Mouse (Mus musculus) liver, embryonic 15.5 days (tissue): Measurements from ENCODE around the gene Nfkbil1. TPM values are rescaled to one million over a fixed set of nuclear protein-coding genes. Genes with fewer than 3 reads are reported as not detected.

Experiments used
- ATAC-seq: fragments of 200-750 bp; cut with Nextera tagmentation; 2 replicates; pipeline ENCODE4 v1.8.0; 2017; ENCODE audit warnings: moderate number of reproducible peaks, mild to moderate bottlenecking, moderate library complexity; ENCODE audit not compliant: insufficient read depth
- H3K27ac ChIP-seq: fragments of 300-500 bp; sonication (generic); replicated peaks from 2 replicates; pipeline ENCODE4 v1.5.1; 2015; ENCODE audit warnings: mild to moderate bottlenecking, inconsistent platforms
- H3K27me3 ChIP-seq: fragments of 300-500 bp; sonication (generic); 2 replicates; pipeline ENCODE4 v1.6.1; 2015; ENCODE audit warnings: mild to moderate bottlenecking, inconsistent platforms
- H3K36me3 ChIP-seq: fragments of 300-500 bp; sonication (generic); replicated peaks from 2 replicates; pipeline ENCODE4 v1.6.1; 2015; ENCODE audit warnings: moderate library complexity, mild to moderate bottlenecking, inconsistent platforms
- H3K4me1 ChIP-seq: fragments of 300-500 bp; sonication (generic); replicated peaks from 2 replicates; pipeline ENCODE4 v1.6.1; 2015; ENCODE audit warnings: inconsistent platforms
- H3K4me2 ChIP-seq: fragments of 300-500 bp; sonication (generic); 2 replicates; pipeline ENCODE4 v1.6.1; 2015; ENCODE audit warnings: moderate library complexity, mild to moderate bottlenecking, inconsistent platforms
- H3K4me3 ChIP-seq: fragments of 300-500 bp; sonication (generic); replicated peaks from 2 replicates; pipeline ENCODE4 v1.5.1; 2015; ENCODE audit warnings: mild to moderate bottlenecking, inconsistent platforms
- H3K9ac ChIP-seq: fragments of 300-500 bp; sonication (generic); 2 replicates; pipeline ENCODE4 v1.6.1; 2015; ENCODE audit warnings: moderate library complexity, mild to moderate bottlenecking, inconsistent platforms
- H3K9me3 ChIP-seq: fragments of 300-500 bp; sonication (generic); replicated peaks from 2 replicates; pipeline ENCODE4 v1.6.1; 2016; ENCODE audit warnings: inconsistent platforms
- WGBS: fragments of 180-500 bp; shearing (Covaris S2); methylation state at CpG from one replicate; pipeline ENCODE4 v1.1.7; 2015; ENCODE audit warnings: mixed read lengths; ENCODE audit not compliant: insufficient replicate concordance; 5-methylcytosine and 5-hydroxymethylcytosine counted together
- polyA plus RNA-seq: library from polyadenylated mRNA; unstranded; fragments of >200 nt; fragmentation: Nextera tagmentation; extraction: Ambion mirVana; gene quantifications from 2 replicates; pipeline ENCODE4 v1.2.1, GENCODE M21; 2015

Gene Nfkbil1
- polyA plus RNA-seq, 1 experiment from 2014 or later: 3.2 TPM

DNA sequence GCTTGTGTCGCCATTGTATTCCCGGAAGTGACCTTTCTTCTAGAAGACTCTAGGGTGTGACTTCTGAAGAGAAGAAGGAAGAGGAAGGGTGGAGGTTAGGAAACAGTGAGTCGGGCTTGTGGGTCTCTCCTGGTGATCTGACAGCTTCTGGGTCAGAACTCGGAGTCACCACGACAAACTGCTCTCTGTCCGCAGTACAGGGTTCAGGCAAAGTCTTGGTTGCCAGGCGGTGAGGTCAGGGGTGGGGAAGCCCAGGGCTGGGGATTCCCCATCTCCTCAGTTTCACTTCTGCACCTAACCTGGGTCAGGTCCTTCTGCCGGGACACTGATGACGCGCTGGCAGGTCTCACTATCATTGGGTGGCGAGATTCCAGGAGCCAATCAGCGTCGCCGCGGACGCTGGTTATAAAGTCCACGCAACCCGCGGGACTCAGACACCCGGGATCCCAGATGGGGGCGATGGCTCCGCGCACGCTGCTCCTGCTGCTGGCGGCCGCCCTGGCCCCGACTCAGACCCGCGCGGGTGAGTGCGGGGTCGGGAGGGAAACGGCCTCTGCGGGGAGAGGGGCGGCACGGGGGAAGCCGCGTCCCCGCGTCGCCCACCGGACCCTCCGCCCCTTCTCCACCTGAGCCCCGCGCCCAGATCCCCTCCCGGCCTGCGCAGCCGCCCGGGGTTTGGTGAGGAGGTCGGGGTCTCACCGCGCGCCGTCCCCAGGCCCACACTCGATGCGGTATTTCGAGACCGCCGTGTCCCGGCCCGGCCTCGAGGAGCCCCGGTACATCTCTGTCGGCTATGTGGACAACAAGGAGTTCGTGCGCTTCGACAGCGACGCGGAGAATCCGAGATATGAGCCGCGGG, 27.3 kb upstream of the Nfkbil1 start, which contains the start of gene H2-D1:
TSS of gene H2-D1 (plus strand) at position 67 of the 859 bp plus-strand sequence.
- peak within 1 kb of the TSS; percentile 83 for H3K4me3 ChIP-seq
- ATAC-seq: peak; percentile 86
- H3K27ac ChIP-seq: peak within 1 kb of the TSS; percentile 62
- peaks cover 23% of the 10 kb centered on the region for H3K27me3 ChIP-seq
- peak within 1 kb of the TSS; percentile 78 for H3K9ac ChIP-seq
- H3K36me3 ChIP-seq: no peaks in the 10 kb centered on the region
- peaks cover 33% of the 10 kb centered on the region for H3K4me1 ChIP-seq
- under 1% methylated on average over 73 of the region's 73 CpGs for WGBS
- H3K9me3 ChIP-seq: no peaks in the 10 kb centered on the region
- H3K4me2 ChIP-seq: peak within 1 kb of the TSS; percentile 100

DNA sequence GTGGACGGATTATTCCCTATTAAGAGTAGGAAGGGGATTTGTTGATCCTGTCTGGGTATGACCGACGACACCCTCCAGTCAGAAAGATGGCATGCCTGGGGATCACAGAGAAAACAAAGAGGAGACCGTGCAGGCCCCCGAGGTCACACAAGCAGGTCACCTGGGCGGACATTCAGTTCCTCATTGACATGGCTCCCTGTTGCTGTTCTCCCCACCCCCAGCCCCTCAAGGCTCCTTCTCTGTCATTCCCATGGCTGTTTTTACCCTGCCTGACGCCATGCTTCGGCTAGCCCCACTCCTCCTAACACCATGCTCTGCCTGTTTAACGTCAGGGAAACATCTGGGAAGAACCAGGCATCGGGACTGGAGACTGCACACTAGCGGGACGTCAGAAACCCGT, 26.1 kb upstream of the Nfkbil1 start:
- Histone ChIP-seq H3K9me3 (no peaks in the 10 kb centered on the region), H3K27me3 (peaks cover 23% of the 10 kb centered on the region), H3K36me3 (no peaks in the 10 kb centered on the region), H3K9ac (no peak overlapping the region), H3K4me1 (peaks cover 44% of the 10 kb centered on the region), H3K4me2 (no peak overlapping the region), H3K27ac (no peak overlapping the region), H3K4me3 (no peak overlapping the region)
- ATAC-seq: no peak
- WGBS: 73% methylated on average over 13 of the region's 13 CpGs

DNA sequence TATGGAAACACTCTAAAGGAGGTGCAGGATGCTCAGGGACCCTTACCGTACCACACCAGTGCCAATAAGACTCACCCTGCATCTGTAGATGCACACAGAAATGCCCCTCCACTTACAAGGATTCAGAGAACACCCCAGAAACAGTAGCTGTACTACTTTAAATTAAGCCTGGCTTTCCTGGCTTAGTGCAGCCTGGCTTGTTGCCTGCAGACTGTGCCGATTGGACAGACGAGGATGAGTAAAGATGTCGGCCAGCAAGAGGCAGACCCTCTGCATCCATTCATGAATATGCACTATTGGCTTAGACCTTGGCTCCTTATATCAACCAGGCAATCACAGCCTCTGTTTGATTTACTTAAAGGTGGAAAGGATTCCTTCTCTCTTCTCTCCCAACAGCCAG, 24.0 kb upstream of the Nfkbil1 start:
- H3K4me1 ChIP-seq: peaks cover 44% of the 10 kb centered on the region
- peaks cover 23% of the 10 kb centered on the region for H3K27me3 ChIP-seq
- H3K4me3 ChIP-seq: no peak overlapping the region
- H3K36me3 ChIP-seq: no peaks in the 10 kb centered on the region
- no peaks in the 10 kb centered on the region for H3K9me3 ChIP-seq
- H3K27ac ChIP-seq: 0 out of 2 replicates have a peak overlapping the region, but pooled peaks have one; percentile 42
- H3K4me2 ChIP-seq: no peak overlapping the region
- no peak for ATAC-seq
- no peak overlapping the region for H3K9ac ChIP-seq
- 79% methylated on average over 4 of the region's 4 CpGs for WGBS

DNA sequence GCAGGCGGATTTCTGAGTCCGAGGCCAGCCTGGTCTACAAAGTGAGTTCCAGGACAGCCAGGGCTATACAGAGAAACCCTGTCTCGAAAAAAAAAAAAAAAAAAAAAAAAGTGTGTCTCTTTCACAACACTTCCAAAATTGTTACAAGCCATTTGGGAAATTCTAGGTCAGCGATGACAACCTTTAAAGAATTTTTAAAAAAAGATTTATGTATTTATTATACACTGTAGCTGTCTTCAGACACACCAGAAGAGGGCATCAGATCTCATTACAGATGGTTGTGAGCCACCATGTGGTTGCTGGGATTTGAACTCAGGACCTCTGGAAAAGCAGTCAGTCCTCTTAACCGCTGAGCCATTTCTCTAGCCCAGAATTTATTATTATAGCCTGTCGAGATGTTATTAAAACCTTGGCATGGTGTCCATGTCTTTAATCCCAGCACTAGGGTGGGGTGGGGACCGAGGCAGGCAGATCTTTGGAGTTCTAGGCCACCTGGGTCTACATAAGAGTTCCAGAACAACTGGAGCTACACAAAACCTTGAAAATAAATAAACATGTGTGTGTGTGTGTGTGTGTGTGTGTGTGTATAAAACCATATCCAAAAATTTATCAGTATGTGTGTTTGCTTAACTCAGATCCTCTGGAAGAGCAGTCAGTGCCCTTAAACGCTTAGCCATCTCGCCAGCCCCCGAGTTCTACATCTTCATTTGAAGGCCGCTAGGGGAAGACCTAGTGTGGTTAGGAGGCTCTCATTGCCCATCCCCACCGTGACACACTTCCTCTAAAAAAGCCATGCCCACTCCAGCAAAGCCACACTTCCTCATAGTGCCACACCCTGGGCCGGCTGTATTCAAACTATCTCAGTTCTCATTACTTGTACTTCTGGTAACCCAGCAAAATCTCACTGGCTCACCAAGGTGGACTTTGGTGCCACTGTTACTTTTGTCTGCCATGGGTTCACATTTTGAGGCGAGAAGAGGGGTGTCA, 23.2 kb upstream of the Nfkbil1 start:
- no peak for ATAC-seq
- 0 out of 2 replicates have a peak overlapping the region, but pooled peaks have one; percentile 62 for H3K4me3 ChIP-seq
- peak overlapping the region; percentile 84 for H3K4me2 ChIP-seq
- H3K27ac ChIP-seq: peak overlapping the region; percentile 42
- no peaks in the 10 kb centered on the region for H3K9me3 ChIP-seq
- H3K9ac ChIP-seq: no peak overlapping the region
- WGBS: 23% methylated on average over 14 of the region's 14 CpGs
- peaks cover 5% of the 10 kb centered on the region for H3K36me3 ChIP-seq
- H3K4me1 ChIP-seq: peaks cover 41% of the 10 kb centered on the region
- peaks cover 21% of the 10 kb centered on the region for H3K27me3 ChIP-seq

DNA sequence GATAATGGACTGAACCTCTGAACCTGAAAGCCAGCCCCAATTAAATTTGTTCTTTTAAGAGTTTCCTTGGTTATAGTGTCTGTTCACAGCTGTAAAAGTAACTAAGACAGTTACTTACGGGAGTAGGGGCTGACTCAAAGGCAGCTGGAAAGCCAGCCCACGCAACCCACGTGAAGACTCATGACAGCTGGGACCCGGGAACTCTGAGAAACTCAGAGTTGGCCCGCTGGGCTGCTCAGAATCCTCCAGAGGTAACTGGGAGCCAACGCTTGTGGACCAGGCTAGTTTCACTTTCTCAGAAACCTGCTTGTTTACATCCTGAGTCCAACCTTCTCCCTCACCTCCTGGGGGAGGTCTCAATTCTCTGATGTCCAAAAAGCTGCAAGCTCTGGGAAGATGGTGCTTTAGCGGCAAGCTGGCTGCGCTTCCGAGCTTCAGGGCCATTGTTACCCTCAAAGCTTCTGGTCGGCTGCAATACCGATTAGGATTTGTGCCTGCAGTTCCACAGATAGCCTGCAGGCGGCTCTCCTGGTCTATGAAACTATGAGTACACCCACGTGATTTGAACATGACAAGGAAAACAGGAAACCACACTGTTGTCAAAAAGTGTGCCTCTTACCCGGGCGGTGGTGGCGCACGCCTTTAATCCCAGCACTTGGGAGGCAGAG, 22.4 kb upstream of the Nfkbil1 start:
- H3K4me2 ChIP-seq: peak overlapping the region; percentile 84
- 0 out of 2 replicates have a peak, but pooled peaks cover 14% of the 10 kb centered on the region for H3K27me3 ChIP-seq
- peak; percentile 24; the same call in 1 of the 2 replicates for ATAC-seq
- H3K36me3 ChIP-seq: peaks cover 14% of the 10 kb centered on the region
- WGBS: 7% methylated on average over 17 of the region's 17 CpGs
- H3K4me3 ChIP-seq: peak overlapping the region; percentile 62
- peaks cover 38% of the 10 kb centered on the region for H3K4me1 ChIP-seq
- H3K9ac ChIP-seq: peak overlapping the region; percentile 62
- peak overlapping the region; percentile 83 for H3K27ac ChIP-seq
- no peaks in the 10 kb centered on the region for H3K9me3 ChIP-seq

DNA sequence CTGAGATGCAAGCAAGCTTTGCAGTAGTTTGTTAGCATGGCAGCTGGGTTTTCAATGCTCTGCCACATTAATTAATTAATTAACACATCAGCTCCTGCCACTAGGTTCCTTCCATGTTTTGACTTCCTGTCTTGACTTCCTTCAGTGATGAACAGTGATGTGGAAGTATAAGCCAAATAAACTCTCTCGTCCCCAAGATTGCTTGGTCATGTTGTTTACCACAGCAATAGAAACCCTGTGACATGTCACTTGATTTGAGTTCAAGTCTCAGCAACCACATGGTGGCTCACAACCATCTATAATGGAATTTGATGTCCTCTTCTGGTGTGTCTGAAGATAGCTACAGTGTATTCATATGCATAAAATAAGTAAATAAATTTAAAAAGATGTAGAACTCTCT, 21.8 kb upstream of the Nfkbil1 start:
- Histone ChIP-seq H3K36me3 (peaks cover 19% of the 10 kb centered on the region), H3K27ac (peak overlapping the region; percentile 83), H3K4me3 (peak overlapping the region; percentile 62), H3K9me3 (no peaks in the 10 kb centered on the region), H3K4me2 (peak overlapping the region; percentile 84), H3K4me1 (peaks cover 34% of the 10 kb centered on the region), H3K27me3 (0 out of 2 replicates have a peak, but pooled peaks cover 14% of the 10 kb centered on the region), H3K9ac (peak overlapping the region; percentile 62)
- peak; percentile 41; the same call in 1 of the 2 replicates for ATAC-seq
- WGBS: 9% methylated on average over 1 of the region's 1 CpGs

DNA sequence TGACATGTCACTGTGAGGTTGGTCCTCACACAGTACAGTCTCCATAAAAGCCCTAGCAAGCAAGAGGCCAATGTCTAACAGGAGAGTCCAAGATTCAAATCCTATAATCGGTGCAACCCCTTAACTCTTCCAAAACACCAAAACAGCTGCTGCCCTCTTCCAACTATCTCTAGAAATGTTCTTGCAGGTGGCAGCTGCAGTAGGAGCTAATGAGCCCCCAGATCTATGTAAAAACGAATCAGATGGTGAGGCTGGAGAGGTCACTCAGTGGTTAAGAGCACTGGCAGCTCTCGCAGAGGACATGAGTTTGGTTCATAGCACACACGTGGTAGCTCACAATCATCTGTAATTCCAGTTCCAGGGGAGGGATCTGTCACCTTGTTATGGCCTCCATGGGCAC, 20.1 kb upstream of the Nfkbil1 start:
- Histone ChIP-seq H3K36me3 (peaks cover 35% of the 10 kb centered on the region), H3K27ac (no peak overlapping the region), H3K27me3 (0 out of 2 replicates have a peak, but pooled peaks cover 3% of the 10 kb centered on the region), H3K9me3 (no peaks in the 10 kb centered on the region), H3K4me3 (no peak overlapping the region), H3K4me1 (peaks cover 27% of the 10 kb centered on the region), H3K4me2 (no peak overlapping the region), H3K9ac (no peak overlapping the region)
- 41% methylated on average over 4 of the region's 4 CpGs for WGBS
- no peak for ATAC-seq

DNA sequence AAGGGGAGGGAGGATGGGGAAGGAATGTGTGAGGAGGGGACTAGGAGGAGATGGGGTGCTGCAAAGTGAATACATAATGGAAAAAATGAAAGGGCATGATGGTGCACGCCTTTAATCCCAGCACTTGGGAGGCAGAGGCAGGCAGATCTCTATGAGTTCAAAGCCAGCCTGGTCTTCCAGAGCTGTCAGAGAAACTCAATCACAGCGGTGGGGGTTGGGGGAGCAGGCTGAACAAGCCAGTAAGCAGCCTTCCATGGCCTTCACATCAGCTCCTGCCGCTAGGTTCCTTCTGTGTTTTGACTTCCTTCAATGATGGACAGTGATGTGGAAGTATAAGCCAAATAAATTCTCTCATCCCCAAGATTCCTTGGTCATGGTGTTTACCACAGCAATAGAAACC, 19.7 kb upstream of the Nfkbil1 start:
- Histone ChIP-seq H3K27me3 (no peaks in the 10 kb centered on the region), H3K4me1 (peaks cover 30% of the 10 kb centered on the region), H3K4me2 (no peak overlapping the region), H3K9me3 (no peaks in the 10 kb centered on the region), H3K36me3 (peaks cover 39% of the 10 kb centered on the region), H3K27ac (no peak overlapping the region), H3K9ac (no peak overlapping the region), H3K4me3 (no peak overlapping the region)
- no peak for ATAC-seq
- 53% methylated on average over 3 of the region's 3 CpGs for WGBS

DNA sequence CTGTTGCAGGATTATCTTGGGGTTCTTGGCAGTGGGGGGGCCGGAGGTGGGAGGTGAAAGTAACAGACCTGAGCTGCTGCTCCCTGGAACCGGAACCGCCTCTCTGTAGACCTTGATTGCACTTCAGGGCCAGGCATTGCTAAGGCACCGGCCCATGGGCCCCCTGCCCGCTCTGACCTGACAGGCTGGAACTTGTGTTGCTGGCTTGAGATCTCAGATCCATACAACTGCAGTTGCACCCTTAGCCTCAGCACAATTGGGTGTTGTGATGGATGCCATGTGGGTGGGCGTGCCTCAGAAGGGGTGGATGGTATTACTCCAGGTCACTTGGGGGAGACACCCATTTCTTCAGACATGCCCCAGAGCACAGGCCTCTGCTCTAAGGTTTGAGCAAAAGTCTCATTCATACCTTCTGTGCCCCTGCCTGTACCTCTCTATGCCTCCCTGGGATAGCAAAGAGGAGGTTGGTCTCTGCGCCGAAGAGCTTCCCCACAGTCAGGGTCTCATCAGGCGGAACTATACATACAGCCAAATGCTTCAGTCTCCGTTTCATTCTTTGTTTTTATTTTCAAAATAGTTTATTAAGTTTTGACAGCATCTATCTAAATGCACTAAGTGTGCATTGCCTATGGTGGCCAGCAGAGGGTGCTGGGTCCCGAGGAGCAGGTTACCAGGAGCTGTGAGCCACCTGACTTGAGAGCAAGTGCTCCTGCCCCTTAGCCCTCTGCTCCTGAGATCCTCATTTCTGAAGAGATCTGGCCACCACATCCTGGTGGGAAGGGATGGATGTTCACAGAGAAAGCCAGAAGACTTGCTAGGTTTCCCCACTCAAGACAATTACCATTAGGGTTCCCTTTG, 18.9 kb upstream of the Nfkbil1 start:
- WGBS: 61% methylated on average over 11 of the region's 11 CpGs
- no peak overlapping the region for H3K4me3 ChIP-seq
- no peaks in the 10 kb centered on the region for H3K27me3 ChIP-seq
- H3K27ac ChIP-seq: no peak overlapping the region
- H3K4me2 ChIP-seq: no peak overlapping the region
- no peak for ATAC-seq
- H3K9me3 ChIP-seq: no peaks in the 10 kb centered on the region
- no peak overlapping the region for H3K9ac ChIP-seq
- peaks cover 29% of the 10 kb centered on the region for H3K4me1 ChIP-seq
- peaks cover 47% of the 10 kb centered on the region for H3K36me3 ChIP-seq
